Mouse (Mus musculus) liver, postnatal 0 days (tissue): Measurements from ENCODE around the gene Dab2.

Source experiments
- CTCF ChIP-seq: sonication (generic); IDR thresholded peaks from 2 replicates; pipeline ENCODE4 v1.5.1; 2016; ENCODE audit warnings: antibody characterized with exemption, low read depth
- EP300 ChIP-seq: IDR thresholded peaks from 2 replicates; pipeline ENCODE4 v1.6.1; 2016; ENCODE audit warnings: antibody characterized with exemption, low read depth, mild to moderate bottlenecking

- TF ChIP-seq CTCF (no peak), EP300 (no peak)
Measured at GRCm38 (mm10) chr15:6438685-6439084, 139.1 kb downstream of the Dab2 start.
